Mouse (Mus musculus) gastrocnemius, postnatal 14 days (tissue): ENCODE measurements at regions not wholly inside any gene's neighbourhood (a gene's known extent, or its start where the extent isn't known, plus 50 kb on each side); places are given as distances from the start of the nearest gene placed in this dataset.
A peak's percentile ranks its signal among the peaks of the same experiment; 100 is the strongest.
"Not testable (repeated sequence)": the region's sequence is repeated elsewhere in the genome, so short reads cannot be mapped to it uniquely, and the experiment has no call there.

Experiments
- DNase-seq: peaks from one replicate; pipeline ENCODE4 v3.0.0; 2021; ENCODE audit warnings: mixed read lengths
- intact Hi-C: fragments of 180-260 bp; cut with DNase I; formaldehyde crosslinking; loops from one replicate; pipeline ENCODE4 v1.15.1; 2025; ENCODE audit warnings: low total_unique reads

DNA sequence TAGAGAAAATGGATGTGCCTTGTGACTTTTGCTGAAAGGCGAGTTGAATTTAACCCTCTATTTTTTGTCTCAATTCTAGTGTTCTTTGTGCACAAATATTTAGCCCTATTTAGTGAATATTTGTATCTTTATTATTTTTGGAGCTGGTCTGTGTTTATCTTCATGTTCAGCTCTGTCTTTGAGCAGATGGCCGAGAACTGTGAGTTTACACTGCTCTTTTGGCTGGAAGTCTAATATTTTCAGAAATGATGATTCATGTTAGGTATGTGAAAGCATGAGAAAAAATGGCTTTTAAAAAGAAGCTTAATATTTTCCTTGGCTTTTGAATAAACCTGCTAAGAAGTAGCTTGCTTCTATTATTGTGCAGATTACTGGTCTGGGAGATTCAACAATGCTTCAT, 505.4 kb downstream of the Sema5a start:
- DNase-seq = no peak
- intact Hi-C loops = no loop called here

DNA sequence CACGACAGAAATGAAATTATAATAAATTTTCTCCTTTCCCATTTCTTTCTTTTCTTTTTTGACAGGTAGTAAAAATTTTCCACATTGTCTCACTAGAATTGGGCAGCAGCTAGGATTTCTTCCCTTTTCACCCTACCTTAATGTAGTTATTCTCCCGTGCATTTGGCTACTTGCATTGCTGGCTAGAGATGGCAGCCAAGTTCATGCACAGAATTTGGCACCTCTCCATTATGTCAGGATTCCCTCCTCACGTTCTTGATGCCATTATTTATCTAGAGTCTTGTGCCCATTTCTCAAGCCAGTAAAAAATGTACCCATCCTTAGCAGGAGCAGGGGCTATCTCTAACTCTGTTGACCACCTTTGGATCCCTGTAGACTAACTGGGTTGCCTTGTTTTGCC, 507.4 kb downstream of the Sema5a start:
- DNase-seq = no peak
- intact Hi-C loops = no loop called here

DNA sequence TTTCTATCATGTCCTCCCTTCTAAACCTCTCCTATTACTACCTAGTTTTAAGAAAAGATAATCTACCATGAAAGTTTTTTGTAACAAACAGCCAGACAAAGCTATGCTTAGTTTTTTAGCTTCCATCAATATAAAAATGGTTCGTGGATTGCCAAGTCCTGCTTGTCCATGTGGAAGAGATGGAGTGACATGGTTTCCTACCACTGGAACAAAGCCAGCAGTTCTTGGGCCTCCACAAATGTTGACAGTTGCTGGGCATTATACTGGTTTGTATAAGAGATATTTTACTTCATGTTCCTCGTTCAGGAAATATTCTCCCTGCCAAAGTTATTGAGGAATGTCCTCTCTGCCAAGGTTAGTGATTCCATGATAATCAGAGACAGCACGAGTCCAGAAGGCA, 515.5 kb downstream of the Sema5a start:
- intact Hi-C loops = no loop called here
- DNase-seq = no peak

DNA sequence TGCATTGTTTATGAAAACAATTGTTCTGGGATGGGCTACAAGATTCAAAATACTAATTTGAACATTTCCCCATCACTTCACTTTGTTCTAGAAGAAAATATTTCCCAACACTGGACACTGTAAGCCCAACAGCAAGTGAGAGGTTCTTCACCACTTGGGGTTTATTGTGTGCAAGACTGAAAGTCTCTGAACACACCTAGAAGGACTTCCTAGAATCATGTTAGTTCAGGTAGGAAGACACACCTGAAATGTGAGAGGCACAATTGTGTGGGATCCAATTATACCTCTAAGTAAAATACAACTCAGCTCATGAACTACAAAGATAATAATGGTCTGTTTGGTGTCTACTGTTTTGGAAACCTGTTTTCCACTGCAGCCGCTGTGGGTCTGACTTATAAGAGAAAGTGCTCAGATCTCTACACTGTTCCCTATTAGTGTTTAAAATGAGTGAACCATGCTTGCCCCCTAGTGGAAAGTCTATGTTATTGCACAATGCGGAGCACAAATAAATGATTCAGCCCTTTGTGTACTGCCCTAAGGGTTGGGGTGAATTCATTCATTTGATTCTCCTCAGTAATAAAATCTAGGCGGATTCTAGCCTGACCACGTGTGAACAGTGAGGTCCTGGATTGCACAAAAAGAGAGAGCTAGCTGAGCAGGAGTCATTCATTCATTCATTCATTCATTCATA, 521.5 kb downstream of the Sema5a start:
- no peak for DNase-seq
- intact Hi-C loops = no loop called here

DNA sequence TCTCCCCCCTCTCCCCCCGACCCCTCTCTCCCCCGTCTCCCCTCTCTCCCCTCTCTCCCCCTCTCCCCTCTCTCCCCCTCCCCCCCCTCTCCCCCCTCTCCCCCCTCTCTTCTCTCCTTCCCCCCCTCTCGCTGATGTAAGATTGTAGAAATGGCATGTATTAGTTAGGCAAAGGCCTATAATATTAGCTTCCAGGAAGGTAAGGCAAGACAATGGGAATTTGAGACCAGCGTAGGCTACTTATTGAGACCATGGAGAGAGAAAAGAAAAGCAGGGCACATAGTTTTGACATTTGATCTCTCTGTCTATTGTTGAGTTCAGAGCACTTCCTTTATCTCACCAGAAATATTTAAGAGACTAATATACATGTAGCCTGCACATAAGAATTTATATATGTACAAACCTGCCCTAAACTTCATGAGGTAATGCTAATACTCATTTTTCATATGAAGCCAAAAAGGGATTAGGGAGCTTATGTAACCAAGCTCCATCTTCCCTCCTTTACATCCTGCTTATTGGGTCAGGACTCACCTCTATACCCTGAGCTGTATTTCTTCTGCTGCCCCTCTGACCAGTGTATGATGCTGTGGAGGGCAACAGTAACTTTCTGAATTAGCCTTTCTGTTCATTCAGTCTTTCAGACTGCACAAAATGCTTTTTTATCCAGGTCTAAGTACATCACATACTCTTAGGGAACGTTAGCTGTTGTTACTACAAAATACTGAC, 522.3 kb downstream of the Sema5a start:
- intact Hi-C loops = no loop called here
- DNase-seq = no peak

DNA sequence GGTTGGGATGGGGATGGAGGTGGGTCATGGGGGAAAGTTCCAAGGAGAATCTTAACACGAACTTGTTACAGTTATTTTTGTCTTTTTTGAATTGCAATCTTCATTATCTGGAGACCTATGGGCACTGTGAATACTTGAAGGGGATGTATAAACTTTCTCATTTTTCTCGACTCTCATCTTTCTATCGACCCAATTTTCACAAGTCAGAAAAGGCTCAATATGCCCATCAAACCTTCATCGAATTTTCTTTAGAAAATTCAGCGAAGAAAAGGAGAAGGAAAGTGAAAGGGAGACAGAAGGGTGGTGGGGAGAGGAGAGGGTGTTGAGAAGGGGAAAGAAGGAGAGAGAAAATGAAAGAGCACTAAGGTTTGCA, 533.6 kb downstream of the Sema5a start:
- intact Hi-C loops, DNase-seq: not testable (repeated sequence)

DNA sequence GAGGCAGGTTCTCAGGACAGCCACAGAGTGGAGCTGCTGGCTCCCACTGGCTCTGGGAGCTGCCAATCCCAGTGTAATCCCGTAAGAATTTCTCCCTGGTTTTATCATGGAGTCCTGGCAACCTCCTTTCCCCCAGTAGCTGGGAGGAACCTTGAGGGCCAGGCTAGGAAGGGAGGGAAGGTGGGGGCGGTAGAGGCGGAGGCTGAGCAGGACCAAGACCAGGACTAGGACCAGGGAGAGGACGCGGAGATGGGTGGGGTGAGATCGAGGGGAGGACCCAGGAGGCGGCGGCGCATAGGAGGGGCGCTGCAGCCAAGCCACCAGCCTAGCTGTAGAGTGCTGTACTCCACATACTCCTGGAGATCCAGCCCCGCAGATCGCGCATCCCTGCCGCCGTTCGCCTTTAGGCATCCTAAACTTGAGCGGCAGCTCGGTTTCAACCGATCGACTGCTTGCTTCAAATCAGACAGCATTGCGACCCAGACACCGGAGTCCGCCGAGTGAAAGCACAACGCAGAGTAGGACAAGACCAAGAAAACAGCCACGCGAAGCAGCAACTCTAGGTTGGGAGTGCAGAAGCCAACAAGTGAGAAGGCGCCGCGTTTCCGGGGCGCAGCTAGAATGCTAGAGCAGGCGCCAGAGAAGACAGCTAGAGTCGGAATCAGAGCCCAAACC, 534.1 kb downstream of the Sema5a start:
- DNase-seq = peak; percentile 84
- intact Hi-C loops = not testable (repeated sequence)

DNA sequence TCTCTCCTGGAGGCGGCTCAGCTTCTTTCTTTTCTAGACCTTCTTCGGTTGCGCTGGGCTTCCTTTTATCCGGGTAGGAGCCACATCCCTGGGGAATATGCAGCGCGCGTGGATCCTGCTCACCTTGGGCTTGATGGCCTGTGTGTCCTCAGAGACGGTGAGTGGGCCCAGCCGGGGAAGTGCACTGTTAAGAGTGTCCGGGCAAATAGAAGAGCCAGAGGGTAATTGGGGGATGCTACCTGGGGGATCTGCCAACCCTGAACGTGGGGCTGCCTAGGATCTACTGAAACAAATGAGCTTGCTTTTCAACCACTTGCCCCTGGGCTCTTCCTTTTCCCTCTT, 534.6 kb downstream of the Sema5a start:
- DNase-seq, intact Hi-C loops: not testable (repeated sequence)

DNA sequence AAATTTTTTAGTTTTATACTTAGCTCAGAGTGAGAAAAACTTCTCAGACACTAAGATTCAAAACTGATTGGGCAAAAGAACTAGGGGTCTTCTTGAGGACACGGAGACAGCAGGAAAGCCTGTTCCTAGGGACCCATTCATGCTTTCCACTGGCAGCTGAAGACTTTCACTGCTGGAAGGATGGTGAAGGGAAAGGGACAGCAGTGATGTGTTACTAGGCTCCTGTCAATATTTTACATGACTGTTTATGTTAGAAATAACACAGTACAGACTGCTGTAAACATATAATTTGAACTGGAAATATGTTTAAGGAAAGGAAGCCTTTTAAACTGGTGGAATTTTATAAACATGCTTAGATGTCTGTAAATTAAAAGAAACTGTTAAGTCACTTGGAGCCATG, 537.0 kb downstream of the Sema5a start:
- intact Hi-C loops, DNase-seq: not testable (repeated sequence)

DNA sequence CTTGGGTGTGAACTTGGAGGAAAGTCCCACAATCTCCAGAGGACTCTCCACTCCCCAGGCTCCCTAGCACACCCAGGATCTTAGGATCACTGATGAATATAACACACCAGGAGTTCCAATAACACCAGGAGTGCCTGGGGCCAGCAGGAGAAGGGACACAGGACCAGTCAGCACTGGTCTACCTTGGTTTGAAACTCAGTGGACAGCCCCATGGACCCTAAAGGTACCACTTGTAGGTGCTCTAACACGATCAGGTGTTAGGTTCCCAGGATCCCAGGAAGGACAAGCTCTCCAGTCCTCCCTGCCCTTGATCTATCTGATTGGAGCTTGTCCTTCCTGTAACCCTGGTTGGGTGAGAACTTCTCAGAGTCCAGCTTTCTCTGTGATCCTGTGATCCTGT, 554.6 kb downstream of the Sema5a start:
- intact Hi-C loops = no loop called here
- DNase-seq = no peak

DNA sequence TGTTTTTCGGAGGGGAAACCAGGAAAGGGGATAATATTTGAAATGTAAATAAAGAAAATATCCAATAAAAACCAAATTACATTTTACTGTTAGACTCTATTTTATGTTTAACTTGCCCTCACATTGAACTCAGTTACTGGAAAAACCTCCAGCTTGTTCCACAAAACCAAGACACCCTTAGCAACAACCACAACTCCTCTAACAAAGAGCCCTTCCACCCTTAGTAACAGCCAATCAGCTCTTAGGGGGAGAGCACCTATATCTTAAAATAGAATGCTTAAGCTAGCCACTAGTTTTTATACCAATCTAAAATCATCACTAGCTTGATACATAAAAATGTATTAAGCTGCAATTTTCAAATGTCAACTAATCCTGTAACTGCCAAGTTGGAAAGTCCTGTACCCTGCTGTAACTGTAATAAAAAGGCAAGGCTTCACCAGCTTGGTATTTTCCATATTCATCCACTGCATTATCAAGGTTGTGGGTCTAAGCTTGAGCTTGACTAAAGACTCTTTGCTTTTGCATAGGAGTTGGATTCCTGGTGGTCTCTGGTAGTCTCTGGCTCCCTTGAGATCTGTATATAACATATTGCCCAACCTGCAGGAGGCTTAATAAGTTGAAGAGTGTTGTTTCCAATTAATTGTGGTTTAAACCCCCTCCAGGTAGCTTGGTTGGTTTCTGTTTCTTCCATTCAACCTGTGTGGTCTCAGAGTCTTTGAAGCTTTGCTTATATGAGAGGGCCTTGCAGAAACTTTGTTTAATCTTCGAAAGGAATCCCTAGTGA, 566.4 kb downstream of the Sema5a start:
- no peak for DNase-seq
- intact Hi-C loops = no loop called here

DNA sequence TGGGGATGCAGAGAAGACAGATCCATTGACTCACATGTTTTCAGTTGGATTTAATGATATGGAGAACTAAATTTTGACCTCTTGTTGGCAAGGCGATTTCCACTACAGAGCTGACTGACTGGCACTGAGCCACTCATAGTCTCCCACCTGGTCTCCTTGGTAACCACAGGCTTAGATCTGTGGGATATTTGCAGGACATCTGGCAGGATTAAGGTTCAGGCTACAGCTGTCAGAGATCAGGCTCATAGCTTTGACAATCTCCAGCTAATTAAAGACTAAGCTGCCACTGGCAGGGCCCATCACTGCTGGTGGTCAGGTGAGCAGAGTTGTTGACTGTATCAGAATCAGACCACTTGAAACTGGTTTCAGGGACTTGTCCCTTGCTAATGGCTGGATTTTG, 595.4 kb downstream of the Sema5a start:
- intact Hi-C loops = no loop called here
- no peak for DNase-seq
